Mouse (Mus musculus): ENCODE data around the gene Fam69a. TPM values are rescaled to one million over a fixed set of nuclear protein-coding genes. Genes with fewer than 3 reads are reported as not detected.

Fam69a gene
- polyA plus RNA-seq, 1 experiment from 2014 or later, result 23.6 TPM

- H3K4me2 ChIP-seq (ENCODE audit: low read length), result no peak overlapping the region
- no peaks in the 10 kb centered on the region for H3K27me3 ChIP-seq (ENCODE audit: insufficient read depth, low read length)
- no peak for TF ChIP-seq CTCF (IDR thresholded peaks at IDR 0.05; ENCODE audit: low read depth)
- no peaks in the 10 kb centered on the region for H3K4me1 ChIP-seq (replicated peaks; ENCODE audit: insufficient read depth, low read length)
- 48% methylated on average over 9 of the region's 9 CpGs for WGBS
- H3K27ac ChIP-seq, result peak overlapping the region; percentile 75
- ATAC-seq (replicated peaks; ENCODE audit: low FRiP score, low read depth), result peak; percentile 89
- H3K9me3 ChIP-seq (replicated peaks; ENCODE audit: low read length), result no peaks in the 10 kb centered on the region
- no peak overlapping the region for H3K4me3 ChIP-seq (replicated peaks; ENCODE audit: low read depth, low read length)
- DNase-seq (ENCODE audit: low spot score), result peak; percentile 32
- H3K9ac ChIP-seq (ENCODE audit: low read depth, low read length), result no peak overlapping the region
- no peaks in the 10 kb centered on the region for H3K36me3 ChIP-seq (ENCODE audit: insufficient read depth, low read length)
Observed at GRCm38 (mm10) chr5:107889994-107890888, 96.6 kb downstream of the Fam69a start.

DNA sequence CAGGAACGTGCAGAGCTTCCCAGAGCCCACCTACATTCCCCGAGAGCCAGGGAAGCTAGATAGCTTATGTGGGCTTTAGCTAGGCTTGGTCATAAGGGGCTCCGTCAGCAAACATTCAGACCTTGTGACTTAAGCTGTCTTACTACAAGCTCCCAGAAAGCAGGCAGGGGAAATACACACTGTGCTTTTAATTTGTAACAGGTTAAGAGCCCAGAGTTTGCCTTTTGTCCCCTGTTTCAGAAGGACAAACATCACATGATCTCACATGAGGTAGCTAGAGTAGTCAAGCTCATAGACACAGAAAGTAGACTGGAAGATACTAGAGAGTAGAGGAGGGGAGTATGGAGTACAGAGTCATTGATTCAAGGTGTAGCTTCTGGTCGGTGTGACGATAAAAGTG lies 106.2 kb downstream of the Fam69a start:
- Histone ChIP-seq H3K4me2 (ENCODE audit: low read length) (no peak overlapping the region), H3K27ac (peak overlapping the region; percentile 48; the same call in 1 of the 2 replicates), H3K9me3 (replicated peaks; ENCODE audit: low read length) (no peaks in the 10 kb centered on the region), H3K27me3 (ENCODE audit: insufficient read depth, low read length) (no peaks in the 10 kb centered on the region), H3K4me1 (replicated peaks; ENCODE audit: insufficient read depth, low read length) (no peaks in the 10 kb centered on the region), H3K4me3 (replicated peaks; ENCODE audit: low read depth, low read length) (no peak overlapping the region), H3K36me3 (ENCODE audit: insufficient read depth, low read length) (no peaks in the 10 kb centered on the region), H3K9ac (ENCODE audit: low read depth, low read length) (no peak overlapping the region)
- ATAC-seq (replicated peaks; ENCODE audit: low FRiP score, low read depth) (peak; percentile 93), DNase-seq (ENCODE audit: low spot score) (peak; percentile 32)
- WGBS, result 72% methylated on average over 5 of the region's 5 CpGs
- TF ChIP-seq CTCF (IDR thresholded peaks at IDR 0.05; ENCODE audit: low read depth), result no peak

GRCm38 (mm10) chr5:107877053-107877452 lies 109.8 kb downstream of the Fam69a start:
- Histone ChIP-seq H3K4me1 (replicated peaks; ENCODE audit: insufficient read depth, low read length) (no peaks in the 10 kb centered on the region), H3K9ac (ENCODE audit: low read depth, low read length) (no peak overlapping the region), H3K27ac (no peak overlapping the region), H3K9me3 (replicated peaks; ENCODE audit: low read length) (no peaks in the 10 kb centered on the region), H3K4me3 (replicated peaks; ENCODE audit: low read depth, low read length) (no peak overlapping the region), H3K36me3 (ENCODE audit: insufficient read depth, low read length) (no peaks in the 10 kb centered on the region), H3K27me3 (ENCODE audit: insufficient read depth, low read length) (no peaks in the 10 kb centered on the region), H3K4me2 (ENCODE audit: low read length) (no peak overlapping the region)
- TF ChIP-seq CTCF (IDR thresholded peaks at IDR 0.05; ENCODE audit: low read depth), result no peak
- ATAC-seq (replicated peaks; ENCODE audit: low FRiP score, low read depth) (no peak), DNase-seq (ENCODE audit: low spot score) (no peak)
- WGBS, result 82% methylated on average over 1 of the region's 1 CpGs

- Histone ChIP-seq H3K4me3 (replicated peaks; ENCODE audit: low read depth, low read length) (no peak overlapping the region), H3K27ac (peak overlapping the region; percentile 31; the same call in 1 of the 2 replicates), H3K9ac (ENCODE audit: low read depth, low read length) (no peak overlapping the region), H3K4me2 (ENCODE audit: low read length) (no peak overlapping the region), H3K9me3 (replicated peaks; ENCODE audit: low read length) (no peaks in the 10 kb centered on the region), H3K4me1 (replicated peaks; ENCODE audit: insufficient read depth, low read length) (no peaks in the 10 kb centered on the region), H3K27me3 (ENCODE audit: insufficient read depth, low read length) (no peaks in the 10 kb centered on the region), H3K36me3 (ENCODE audit: insufficient read depth, low read length) (no peaks in the 10 kb centered on the region)
- DNase-seq (ENCODE audit: low spot score) (no peak), ATAC-seq (replicated peaks; ENCODE audit: low FRiP score, low read depth) (peak; percentile 33; the same call in 1 of the 2 replicates)
- no peak for TF ChIP-seq CTCF (IDR thresholded peaks at IDR 0.05; ENCODE audit: low read depth)
Observed at GRCm38 (mm10) chr5:107875261-107875611, 111.6 kb downstream of the Fam69a start.

- Histone ChIP-seq H3K4me1 (replicated peaks; ENCODE audit: insufficient read depth, low read length) (no peaks in the 10 kb centered on the region), H3K27ac (peak within 1 kb of the TSS; percentile 31), H3K4me3 (replicated peaks; ENCODE audit: low read depth, low read length) (no peak within 1 kb of the TSS), H3K4me2 (ENCODE audit: low read length) (no peak within 1 kb of the TSS), H3K9me3 (replicated peaks; ENCODE audit: low read length) (no peaks in the 10 kb centered on the region), H3K36me3 (ENCODE audit: insufficient read depth, low read length) (no peaks in the 10 kb centered on the region), H3K9ac (ENCODE audit: low read depth, low read length) (no peak within 1 kb of the TSS), H3K27me3 (ENCODE audit: insufficient read depth, low read length) (no peaks in the 10 kb centered on the region)
- ATAC-seq (replicated peaks; ENCODE audit: low FRiP score, low read depth) (no peak; the same call in 1 of the 2 replicates), DNase-seq (ENCODE audit: low spot score) (no peak)
- TF ChIP-seq CTCF (IDR thresholded peaks at IDR 0.05; ENCODE audit: low read depth), result no peak
- 37% methylated on average over 4 of the region's 4 CpGs for WGBS
Observed at GRCm38 (mm10) chr5:107874561-107875260, 112.2 kb downstream of the Fam69a start, which contains the start of gene Evi5. Gene Evi5, minus strand, starts transcription at chr5:107875107.

DNA sequence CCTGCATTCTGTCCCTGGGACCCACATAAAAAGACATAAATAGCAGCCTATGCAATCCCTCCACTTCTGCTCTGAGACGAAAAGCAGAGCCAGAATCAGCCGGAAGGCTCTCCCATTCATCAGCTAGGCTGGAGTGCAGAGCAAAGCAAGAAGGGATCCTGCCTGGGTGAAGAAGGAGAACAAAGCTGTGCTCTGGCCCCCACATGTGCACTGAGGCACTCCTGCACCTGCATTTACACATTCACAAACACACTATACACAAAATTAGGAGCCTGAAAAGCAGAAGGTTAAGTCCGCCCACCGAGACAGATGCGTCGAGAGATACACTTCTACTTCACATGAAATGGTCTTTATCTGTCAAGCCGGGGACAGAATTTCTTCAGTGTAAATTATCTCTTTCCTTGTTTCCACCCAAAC lies 113.0 kb downstream of the Fam69a start:
- Histone ChIP-seq H3K27ac (no peak overlapping the region; the same call in 1 of the 2 replicates), H3K9me3 (replicated peaks; ENCODE audit: low read length) (no peaks in the 10 kb centered on the region), H3K27me3 (ENCODE audit: insufficient read depth, low read length) (no peaks in the 10 kb centered on the region), H3K4me2 (ENCODE audit: low read length) (no peak overlapping the region), H3K4me1 (replicated peaks; ENCODE audit: insufficient read depth, low read length) (no peaks in the 10 kb centered on the region), H3K36me3 (ENCODE audit: insufficient read depth, low read length) (no peaks in the 10 kb centered on the region), H3K9ac (ENCODE audit: low read depth, low read length) (no peak overlapping the region), H3K4me3 (replicated peaks; ENCODE audit: low read depth, low read length) (no peak overlapping the region)
- 74% methylated on average over 7 of the region's 7 CpGs for WGBS
- TF ChIP-seq CTCF (IDR thresholded peaks at IDR 0.05; ENCODE audit: low read depth), result no peak
- no peak for DNase-seq (ENCODE audit: low spot score)
- ATAC-seq (replicated peaks; ENCODE audit: low FRiP score, low read depth), result no peak

All from kidney, postnatal 0 days (tissue).